Mouse (Mus musculus): Measurements from ENCODE around the gene Efcab14.

DNA sequence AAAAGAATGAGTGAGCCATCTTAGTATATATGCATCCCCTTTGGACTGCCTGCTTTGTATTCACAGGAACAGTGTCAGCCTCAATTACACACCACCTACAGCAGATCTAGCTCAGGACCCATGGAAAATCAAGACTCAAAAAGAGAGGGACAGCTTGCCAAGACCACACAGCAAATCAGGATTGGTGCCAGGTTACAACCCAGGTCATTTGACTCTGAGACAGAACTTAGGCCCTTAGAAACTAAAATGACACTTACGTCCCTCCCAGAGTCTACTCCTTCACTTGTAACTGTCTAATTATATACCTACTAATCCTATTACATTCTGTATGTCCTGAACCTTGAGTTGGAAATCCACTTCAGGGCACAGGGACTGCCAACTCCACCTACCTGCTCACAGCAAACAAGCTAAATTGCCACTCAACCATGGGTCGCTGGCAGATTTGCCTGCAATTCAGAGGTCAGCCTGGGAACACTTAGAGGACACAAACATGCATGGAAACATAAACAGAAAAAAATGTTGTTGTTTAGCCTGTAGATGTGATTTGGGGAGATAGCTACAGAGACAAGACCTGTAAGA, 33.5 kb upstream of the Efcab14 start:
- no peak for TF ChIP-seq CTCF (IDR thresholded peaks at IDR 0.05; ENCODE audit: borderline replicate concordance, insufficient read depth, low read length)
- TF ChIP-seq POLR2A (IDR thresholded peaks at IDR 0.05; ENCODE audit: low read depth, low read length) = no peak

Measured in embryonic fibroblast, embryonic 13.5 days (primary cell).